Mouse (Mus musculus) kidney, adult 18-20 months (tissue): ENCODE measurements around the gene Pir.

Source experiments
- DNase-seq: peaks from one replicate; pipeline ENCODE4 v3.0.0; 2021

Pir gene

GRCm38 (mm10) chrX:164345359-164345938, 76.3 kb downstream of the Pir start:
- no peak for DNase-seq

GRCm38 (mm10) chrX:164348937-164349336, 79.8 kb downstream of the Pir start:
- DNase-seq, result no peak

- DNase-seq, result no peak
Measured at GRCm38 (mm10) chrX:164365153-164365865, 96.1 kb downstream of the Pir start.

- no peak for DNase-seq
Measured at GRCm38 (mm10) chrX:164370576-164370975, 101.4 kb downstream of the Pir start.

- DNase-seq, result peak; percentile 31
Measured at GRCm38 (mm10) chrX:164373081-164373480, 103.9 kb downstream of the Pir start, which contains the start of gene Vegfd. Gene Vegfd, plus strand, starts transcription at chrX:164373378.

GRCm38 (mm10) chrX:164374586-164374985, 105.4 kb downstream of the Pir start:
- no peak for DNase-seq

- DNase-seq, result no peak
Measured at GRCm38 (mm10) chrX:164379721-164380120, 110.5 kb downstream of the Pir start.

GRCm38 (mm10) chrX:164381618-164382408, 112.6 kb downstream of the Pir start:
- DNase-seq, result peak; percentile 80

- no peak for DNase-seq
Measured at GRCm38 (mm10) chrX:164394091-164394490, 124.9 kb downstream of the Pir start.

GRCm38 (mm10) chrX:164398456-164398855, 129.3 kb downstream of the Pir start:
- DNase-seq, result no peak

GRCm38 (mm10) chrX:164405080-164405649, 136.0 kb downstream of the Pir start:
- DNase-seq, result no peak

- DNase-seq, result no peak
Measured at GRCm38 (mm10) chrX:164406133-164407022, 137.2 kb downstream of the Pir start.

- no peak for DNase-seq
Measured at GRCm38 (mm10) chrX:164408301-164408927, 139.2 kb downstream of the Pir start.

GRCm38 (mm10) chrX:164410562-164410961, 141.4 kb downstream of the Pir start:
- DNase-seq, result no peak

GRCm38 (mm10) chrX:164416803-164417202, 147.6 kb downstream of the Pir start:
- no peak for DNase-seq

- no peak for DNase-seq
Measured at GRCm38 (mm10) chrX:164418008-164418407, 148.8 kb downstream of the Pir start.

- peak; percentile 88 for DNase-seq
Measured at GRCm38 (mm10) chrX:164419471-164419939, 150.3 kb downstream of the Pir start, which contains the start of gene Piga. Gene Piga, plus strand, starts transcription at chrX:164419787.

- DNase-seq, result no peak
Measured at GRCm38 (mm10) chrX:164419955-164420354, 150.8 kb downstream of the Pir start.

- DNase-seq, result no peak
Measured at GRCm38 (mm10) chrX:164420518-164420917, 151.3 kb downstream of the Pir start.
